Mouse (Mus musculus): ENCODE data around the gene Brms1.
"Not testable (repeated sequence)": the region's sequence is repeated elsewhere in the genome, so short reads cannot be mapped to it uniquely, and the experiment has no call there.

Brms1 gene

GRCm38 (mm10) chr19:5065104-5065503 is 23.9 kb downstream of the Brms1 start:
- DNase-seq (ENCODE audit: low spot score in 2 of 2): peak in 1 of 2 experiments; percentile 51

GRCm38 (mm10) chr19:5067040-5067799 is 26.1 kb downstream of the Brms1 start:
- DNase-seq (ENCODE audit: low spot score in 2 of 2): no peak

GRCm38 (mm10) chr19:5067867-5068569 is 26.9 kb downstream of the Brms1 start, which contains the start of gene Cd248:
Cd248 (plus strand) TSS chr19:5068078.
- DNase-seq (ENCODE audit: low spot score in 2 of 2): peak in 1 of 2 experiments; percentile 76

GRCm38 (mm10) chr19:5068570-5069234 is 27.5 kb downstream of the Brms1 start:
- DNase-seq (ENCODE audit: low spot score in 2 of 2): no peak

GRCm38 (mm10) chr19:5069486-5069885 is 28.3 kb downstream of the Brms1 start:
- DNase-seq (ENCODE audit: low spot score in 2 of 2): no peak

GRCm38 (mm10) chr19:5069978-5070377 is 28.8 kb downstream of the Brms1 start:
- no peak for DNase-seq (ENCODE audit: low spot score in 2 of 2)

- no peak for DNase-seq (ENCODE audit: low spot score in 2 of 2)
Observed at GRCm38 (mm10) chr19:5071077-5071476, 29.9 kb downstream of the Brms1 start.

GRCm38 (mm10) chr19:5071545-5072369 is 30.6 kb downstream of the Brms1 start:
- peak; percentile 75 to 85 for DNase-seq (ENCODE audit: low spot score in 2 of 2)

GRCm38 (mm10) chr19:5072389-5073019 is 31.4 kb downstream of the Brms1 start:
- no peak for DNase-seq (ENCODE audit: low spot score in 2 of 2)

- peak; percentile 51 to 53 for DNase-seq (ENCODE audit: low spot score in 2 of 2)
Observed at GRCm38 (mm10) chr19:5073028-5073427, 31.9 kb downstream of the Brms1 start.

GRCm38 (mm10) chr19:5073518-5073917 is 32.4 kb downstream of the Brms1 start:
- DNase-seq (ENCODE audit: low spot score in 2 of 2): no peak

GRCm38 (mm10) chr19:5079279-5079678 is 38.1 kb downstream of the Brms1 start:
- no peak for DNase-seq (ENCODE audit: low spot score in 2 of 2)

GRCm38 (mm10) chr19:5082005-5082404 is 40.9 kb downstream of the Brms1 start:
- DNase-seq (ENCODE audit: low spot score in 2 of 2): no peak

- DNase-seq (ENCODE audit: low spot score in 2 of 2): no peak
Observed at GRCm38 (mm10) chr19:5082596-5082995, 41.4 kb downstream of the Brms1 start.

GRCm38 (mm10) chr19:5083961-5084833 is 43.0 kb downstream of the Brms1 start:
- DNase-seq (ENCODE audit: low spot score in 2 of 2): no peak

- no peak for DNase-seq (ENCODE audit: low spot score in 2 of 2)
Observed at GRCm38 (mm10) chr19:5084834-5085144, 43.6 kb downstream of the Brms1 start.

GRCm38 (mm10) chr19:5085145-5085863 is 44.1 kb downstream of the Brms1 start, which contains the start of gene Tmem151a:
Tmem151a (minus strand) TSS chr19:5085531.
- peak; percentile 45 to 52 for DNase-seq (ENCODE audit: low spot score in 2 of 2)

- not testable (repeated sequence) for DNase-seq (ENCODE audit: low spot score in 2 of 2)
Observed at GRCm38 (mm10) chr19:5086533-5086932, 45.4 kb downstream of the Brms1 start.

Data from urinary bladder, postnatal 36 days (tissue).